Mouse (Mus musculus) layer of hippocampus, postnatal 36 days (tissue): ENCODE measurements around the gene Atf4. TPM values are rescaled to one million over a fixed set of nuclear protein-coding genes. Genes with fewer than 3 reads are reported as not detected.

Experiments used
- DNase-seq, 2 experiments: peaks; one replicate each; pipeline ENCODE4 v3.0.0; 2022
- total RNA-seq, 2 experiments: library from RNA; stranded (reverse); gene quantifications; 2 replicates each; pipeline ENCODE4 v1.2.3; 2021

Atf4 gene
- total RNA-seq, 2 experiments from 2014 or later: 94.7 to 95.9 TPM

DNA sequence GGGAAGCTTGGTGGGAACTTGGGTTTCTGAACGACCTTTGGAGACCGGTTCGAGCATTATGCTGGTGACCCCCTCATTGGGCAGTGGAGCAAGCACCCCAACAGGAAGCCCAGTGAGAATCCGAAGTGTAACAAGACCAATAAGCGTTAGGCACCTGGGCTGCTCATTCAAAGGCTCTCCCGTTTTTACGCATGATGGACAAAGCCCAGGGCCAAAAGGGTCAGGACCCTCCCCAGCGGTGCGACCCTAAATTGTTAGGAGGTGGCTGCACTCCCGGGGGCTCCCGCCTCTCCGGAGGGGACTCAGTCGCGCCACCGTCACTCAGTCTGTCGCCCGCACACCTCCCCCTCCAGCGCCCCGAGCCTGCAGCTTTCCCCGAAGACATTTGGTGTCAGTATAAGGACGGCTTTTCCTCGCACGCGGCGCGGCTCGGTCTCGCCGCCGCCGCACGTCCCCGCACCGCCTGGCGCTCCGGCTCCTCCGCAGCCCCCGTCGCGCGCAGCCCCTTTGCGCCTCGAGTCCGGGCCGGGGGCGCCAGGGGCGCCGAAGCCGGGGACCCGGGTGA is 31.9 kb downstream of the Atf4 start, which contains the start of gene Cacna1i:
TSS of gene Cacna1i (plus strand) at position 388 of the 565 bp plus-strand sequence.
- DNase-seq: peak; percentile 66 to 73

DNA sequence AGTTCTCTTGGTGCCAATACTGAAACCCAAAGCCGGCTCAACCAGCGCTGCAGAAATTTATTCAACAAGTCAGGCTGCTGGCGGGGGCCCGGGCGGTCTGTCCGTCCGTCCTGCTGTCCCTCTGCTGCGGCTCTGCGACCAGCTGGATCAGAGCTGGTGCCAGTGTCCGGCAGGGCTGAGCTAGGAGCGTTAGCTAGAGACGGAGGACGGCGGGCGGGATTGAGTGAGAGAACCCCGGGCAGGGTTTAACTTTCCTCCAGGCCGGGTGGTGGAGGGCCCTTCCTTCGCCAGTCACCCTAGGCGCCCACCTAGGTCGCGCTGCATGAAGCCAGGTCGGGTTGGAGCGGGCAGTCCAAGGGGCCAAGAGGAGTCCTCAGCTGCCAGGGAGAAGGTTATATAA is 33.1 kb downstream of the Atf4 start:
- peak; percentile 26 for DNase-seq

- DNase-seq: peak; percentile 45 to 58
Measured at GRCm38 (mm10) chr15:80289436-80289835, 34.5 kb downstream of the Atf4 start.

- no peak for DNase-seq
Measured at GRCm38 (mm10) chr15:80297146-80297545, 42.2 kb downstream of the Atf4 start.

DNA sequence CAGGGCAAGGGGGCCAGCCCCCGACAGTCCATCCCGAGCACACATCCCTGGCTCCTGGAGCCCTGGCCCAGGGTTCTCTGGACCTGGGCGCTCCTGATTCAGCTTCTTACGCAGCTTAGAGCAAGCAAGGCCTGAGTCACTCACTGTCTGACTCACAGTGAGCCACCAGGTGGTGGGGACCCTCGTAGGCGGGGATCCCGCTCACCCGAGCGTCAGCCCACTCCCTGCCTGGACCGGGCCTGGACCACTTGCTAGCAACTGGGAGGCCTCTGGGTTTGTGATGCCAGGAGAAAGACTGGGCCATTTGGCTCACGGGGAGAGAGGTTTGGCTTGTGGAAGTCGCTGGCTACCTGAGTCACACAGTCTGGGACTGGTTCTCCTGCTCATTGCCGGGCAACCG is 48.8 kb downstream of the Atf4 start:
- peak; percentile 9 to 19 for DNase-seq

- DNase-seq: no peak
Measured at GRCm38 (mm10) chr15:80304188-80304587, 49.2 kb downstream of the Atf4 start.

DNA sequence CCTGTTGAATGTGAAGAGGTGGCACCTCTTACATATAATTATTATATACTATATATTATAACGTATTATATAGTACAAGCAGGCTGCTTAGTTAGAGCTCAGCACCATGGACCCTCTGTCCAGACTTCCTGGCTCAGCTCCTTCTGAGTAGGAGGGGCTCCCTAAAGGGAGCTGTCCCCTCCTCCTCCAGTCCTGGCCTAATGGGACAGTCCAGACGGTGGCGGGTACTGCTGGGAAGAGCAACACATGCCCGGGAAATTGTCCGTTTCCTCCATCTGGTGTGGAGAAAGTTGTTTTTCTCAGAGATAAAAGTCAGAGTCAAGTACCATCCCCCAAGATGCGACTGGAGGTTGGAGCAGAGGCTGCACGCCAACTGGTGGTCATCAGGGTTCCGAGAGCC is 51.2 kb downstream of the Atf4 start:
- no peak for DNase-seq

Other genes with a start within 250 kb of the Atf4 start
- gene Pdgfb, start 240.2 kb upstream of the Atf4 start, total RNA-seq: 10 to 100 TPM; 27.3 to 27.6 TPM
- gene Syngr1, start 163.8 kb upstream of the Atf4 start, total RNA-seq: 100 to 1,000 TPM; 341 to 377 TPM
- 100 to 1,000 TPM; 497 to 547 TPM for gene Rpl3, start 163.3 kb upstream of the Atf4 start, total RNA-seq
- 10 to 100 TPM; 23.9 to 24.0 TPM for gene Tab1, start 122.1 kb upstream of the Atf4 start, total RNA-seq
- 100 to 1,000 TPM; 109 to 112 TPM for gene Mgat3, start 81.5 kb upstream of the Atf4 start, total RNA-seq
- 10 to 100 TPM; 30.8 to 32.4 TPM for gene Mief1, start 21.2 kb upstream of the Atf4 start, total RNA-seq
- gene AC140267.1, start 19.3 kb upstream of the Atf4 start, total RNA-seq: 10 to 100 TPM; 12.5 to 21.9 TPM
- 10 to 100 TPM; 35.8 to 37.5 TPM for gene Rps19bp1, start 9.1 kb downstream of the Atf4 start, total RNA-seq
- 10 to 100 TPM; 43.0 to 43.8 TPM for gene Cacna1i, start 32.1 kb downstream of the Atf4 start, total RNA-seq